Mouse (Mus musculus) spleen, adult 2 months (tissue): ENCODE measurements around the gene Exo1.

Source experiments
- CTCF ChIP-seq: fragments of 200-500 bp; IDR thresholded peaks from 2 replicates; pipeline ENCODE4 v1.5.1; 2011; ENCODE audit warnings: mild to moderate bottlenecking, inconsistent platforms; ENCODE audit not compliant: insufficient read depth, insufficient read length, insufficient replicate concordance; ENCODE audit errors: extremely low read depth
- POLR2A ChIP-seq: fragments of 200-500 bp; IDR thresholded peaks from 2 replicates; pipeline ENCODE4 v1.6.1; 2011; ENCODE audit warnings: low read depth, low read length, inconsistent platforms

GRCm38 (mm10) chr1:175943168-175943567 lies 62.8 kb downstream of the Exo1 start:
- no peak for TF ChIP-seq CTCF
- TF ChIP-seq POLR2A, result no peak
